In genomic region chr4:123529230-123529629, GRCm38 (mm10) we compare ENCODE assay signal across 10 mouse cellular contexts.
DNase-seq lines count a peak whose midpoint lies in the region; ATAC-seq and TF ChIP-seq lines count a peak whose summit lies in the region.
"Had no signal": no experiment of that assay in that cellular context is flagged by ENCODE, and none has a peak within 500 bp of the region (broad histone marks: within the 10 kb centered on the region; RNA-seq: fewer than 3 reads in every experiment).

No protein-coding gene starts in this region.

- H3K4me2 ChIP-seq in kidney, embryonic 16.5 days (replicated peaks; ENCODE audit: low read depth, low read length): no peak overlapping the region
- no peak overlapping the region for H3K4me2 ChIP-seq in midbrain, embryonic 11.5 days
- H3K4me2 ChIP-seq: embryonic facial prominence, embryonic 13.5 days; limb, embryonic 15.5 days had no signal

- TF ChIP-seq POLR2A in ES-Bruce4 (IDR thresholded peaks at IDR 0.05; ENCODE audit: insufficient read depth, low read length): no peak
- no peak for TF ChIP-seq POLR2A in cerebellum, adult 2 months (IDR thresholded peaks at IDR 0.05; ENCODE audit: borderline replicate concordance, insufficient read depth, low read length)

- H3K27me3 ChIP-seq in kidney, embryonic 16.5 days (ENCODE audit: insufficient read depth, low read length): no peaks in the 10 kb centered on the region
- no peaks in the 10 kb centered on the region for H3K27me3 ChIP-seq in ES-Bruce4 (ENCODE audit: control insufficient read depth, insufficient read depth, low read length, poor library complexity, severe bottlenecking)
- no peaks in the 10 kb centered on the region for H3K27me3 ChIP-seq in cerebellum, adult 2 months (ENCODE audit: control insufficient read depth, insufficient read depth, low read length)
- no peaks in the 10 kb centered on the region for H3K27me3 ChIP-seq in midbrain, embryonic 11.5 days (ENCODE audit: control insufficient read depth, insufficient read depth, low read length)
- H3K27me3 ChIP-seq: embryonic facial prominence, embryonic 13.5 days; limb, embryonic 15.5 days had no signal

- no peak for ATAC-seq in kidney, embryonic 16.5 days (ENCODE audit: low FRiP score, low TSS enrichment)
- no peak for ATAC-seq in midbrain, embryonic 11.5 days (ENCODE audit: low FRiP score)

- H3K9ac ChIP-seq in kidney, embryonic 16.5 days (replicated peaks; ENCODE audit: low read length): no peak overlapping the region
- H3K9ac ChIP-seq in ES-Bruce4 (ENCODE audit: low read depth, poor library complexity, severe bottlenecking): no peak overlapping the region
- H3K9ac ChIP-seq in midbrain, embryonic 11.5 days (ENCODE audit: low read length): no peak overlapping the region
- H3K9ac ChIP-seq: embryonic facial prominence, embryonic 13.5 days; limb, embryonic 15.5 days had no signal

- TF ChIP-seq EP300 in ES-Bruce4 (IDR thresholded peaks at IDR 0.05; ENCODE audit: insufficient read depth, low read depth, low read length): no peak

- DNase-seq in kidney, adult 18-20 months: peak; percentile 41
- peak; percentile 66 to 70 for DNase-seq in cerebellum, adult 2 months
- DNase-seq in forelimb bud, embryonic 11.5 days (ENCODE audit: low read depth, low spot score): peak; percentile 30
- peak; percentile 57 to 58 for DNase-seq in layer of hippocampus, postnatal 10 days (ENCODE audit: low spot score in 2 of 2)
- DNase-seq in midbrain, embryonic 11.5 days (ENCODE audit: low spot score, missing footprints): peak; percentile 91
- DNase-seq in testis, postnatal 14 days (ENCODE audit: low spot score): peak; percentile 17

- H3K4me3 ChIP-seq in kidney, embryonic 16.5 days (ENCODE audit: low read length): no peak overlapping the region
- H3K4me3 ChIP-seq in ES-Bruce4 (ENCODE audit: low read depth, low read length): no peak overlapping the region
- H3K4me3 ChIP-seq in cerebellum, adult 2 months (replicated peaks; ENCODE audit: insufficient read depth, low read depth, low read length): no peak overlapping the region
- no peak overlapping the region for H3K4me3 ChIP-seq in midbrain, embryonic 11.5 days (ENCODE audit: low read depth, low read length)
- H3K4me3 ChIP-seq: embryonic facial prominence, embryonic 13.5 days; limb, embryonic 15.5 days had no signal

- H3K27ac ChIP-seq in kidney, embryonic 16.5 days (ENCODE audit: low read length): no peak overlapping the region
- H3K27ac ChIP-seq in ES-Bruce4 (ENCODE audit: insufficient read depth, low read length): no peak overlapping the region
- no peak overlapping the region for H3K27ac ChIP-seq in cerebellum, adult 2 months (ENCODE audit: insufficient read depth, low read length)
- no peak overlapping the region for H3K27ac ChIP-seq in midbrain, embryonic 11.5 days (ENCODE audit: low read depth, low read length)
- H3K27ac ChIP-seq: embryonic facial prominence, embryonic 13.5 days; limb, embryonic 15.5 days had no signal

- H3K36me3 ChIP-seq in kidney, embryonic 16.5 days (ENCODE audit: insufficient read depth, low read length): no peaks in the 10 kb centered on the region
- H3K36me3 ChIP-seq in ES-Bruce4 (ENCODE audit: control insufficient read depth, insufficient read depth, low read length, poor library complexity, severe bottlenecking): no peaks in the 10 kb centered on the region
- no peaks in the 10 kb centered on the region for H3K36me3 ChIP-seq in midbrain, embryonic 11.5 days (ENCODE audit: control insufficient read depth, insufficient read depth, low read length)
- H3K36me3 ChIP-seq: embryonic facial prominence, embryonic 13.5 days; limb, embryonic 15.5 days had no signal

- peak; percentile 74 for TF ChIP-seq CTCF in ES-Bruce4 (IDR thresholded peaks at IDR 0.05; ENCODE audit: low read depth, low read length)
- TF ChIP-seq CTCF in cerebellum, adult 2 months (IDR thresholded peaks at IDR 0.05; ENCODE audit: borderline replicate concordance, insufficient read depth, low read depth, low read length): peak; percentile 66; the same call in 1 of the 2 replicates

- peaks cover 18% of the 10 kb centered on the region for H3K4me1 ChIP-seq in kidney, embryonic 16.5 days (ENCODE audit: insufficient read depth, low read length)
- peaks cover 2% of the 10 kb centered on the region for H3K4me1 ChIP-seq in ES-Bruce4 (ENCODE audit: control insufficient read depth, insufficient read depth, low read length)
- H3K4me1 ChIP-seq in cerebellum, adult 2 months (ENCODE audit: control insufficient read depth, insufficient read depth, low read length): peaks cover 7% of the 10 kb centered on the region; the same call in 1 of the 2 replicates
- peaks cover 12% of the 10 kb centered on the region for H3K4me1 ChIP-seq in midbrain, embryonic 11.5 days (ENCODE audit: control insufficient read depth, insufficient read depth, low read length)

- H3K9me3 ChIP-seq in kidney, embryonic 16.5 days (ENCODE audit: low read length): no peaks in the 10 kb centered on the region
- no peaks in the 10 kb centered on the region for H3K9me3 ChIP-seq in ES-Bruce4 (replicated peaks; ENCODE audit: control insufficient read depth, insufficient read depth, low read length, poor library complexity, severe bottlenecking)
- no peaks in the 10 kb centered on the region for H3K9me3 ChIP-seq in midbrain, embryonic 11.5 days (ENCODE audit: control insufficient read depth, low read length)
- H3K9me3 ChIP-seq: embryonic facial prominence, embryonic 13.5 days; limb, embryonic 15.5 days had no signal

- WGBS in kidney, embryonic 16.5 days: 50% methylated on average over 6 of the region's 6 CpGs
- 37% methylated on average over 6 of the region's 6 CpGs for WGBS in cerebellum, adult 2 months
- 51% methylated on average over 6 of the region's 6 CpGs for WGBS in midbrain, embryonic 11.5 days

Comparison
In these comparisons a context has a peak if more than half of its experiments do, and no peak if none do; other contexts are left out.
1. DNase-seq: peak in every context shown above with its lines; median percentile 91 in midbrain, embryonic 11.5 days; 68 in cerebellum, adult 2 months; 58 in layer of hippocampus, postnatal 10 days; 41 in kidney, adult 18-20 months; 30 in forelimb bud, embryonic 11.5 days; 17 in testis, postnatal 14 days.